Mouse (Mus musculus): ENCODE measurements around the gene A4galt. TPM values are rescaled to one million over a fixed set of nuclear protein-coding genes. Genes with fewer than 3 reads are reported as not detected.

Gene A4galt
- 20.4 and 27.2 TPM in 2 replicates for polyA plus RNA-seq (2012; rRNA removed)

DNA sequence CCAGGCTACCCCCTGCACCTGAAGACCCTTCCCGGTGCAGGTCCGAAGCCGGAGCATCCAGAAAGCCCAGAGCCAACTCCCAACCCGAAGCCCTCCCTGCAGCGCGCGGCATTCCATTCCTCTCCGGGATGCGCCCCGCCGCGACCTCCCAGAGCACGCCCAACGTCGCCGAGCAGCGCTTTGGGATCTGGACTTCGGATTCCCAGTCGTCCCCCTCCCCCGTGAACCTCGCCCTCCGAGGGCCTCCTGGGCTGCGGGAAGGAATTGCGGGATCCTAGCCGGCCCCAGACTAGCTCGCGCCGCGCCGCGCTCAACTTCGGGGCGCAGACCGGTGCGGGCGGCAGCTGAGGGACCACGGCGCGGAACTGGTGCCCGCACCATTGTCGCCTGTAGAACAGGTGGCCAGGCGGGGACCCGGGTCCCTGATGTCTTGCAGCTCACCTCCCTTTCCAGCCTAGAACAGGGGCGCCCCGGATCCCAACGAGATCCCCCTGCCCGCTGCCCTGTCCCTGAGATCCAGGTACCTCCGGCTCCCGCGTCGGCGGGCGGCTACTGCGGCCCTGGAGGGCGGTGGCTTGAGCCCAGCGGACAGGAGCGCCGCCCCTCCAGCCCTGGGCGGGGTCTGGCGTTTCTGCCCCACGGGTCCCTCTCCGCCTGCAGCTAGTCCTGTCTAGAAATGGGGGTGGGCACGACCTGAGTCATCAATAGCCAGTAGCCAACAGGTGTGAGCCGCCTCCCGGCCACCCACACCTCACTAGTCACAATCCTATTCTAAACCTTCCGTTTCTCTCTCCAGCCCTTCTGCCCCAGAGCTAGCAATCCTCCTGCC lies at the start of gene A4galt:
Gene A4galt, minus strand, starts transcription at position 599 of the 829 bp plus-strand sequence.
- Histone ChIP-seq H3K4me3 (ENCODE audit: extremely low read depth, insufficient read depth, insufficient read length) (peak within 1 kb of the TSS; percentile 29), H3K27ac (ENCODE audit: insufficient read depth, low read length) (peak within 1 kb of the TSS; percentile 79), H3K36me3 (ENCODE audit: control insufficient read depth, insufficient read depth, low read length) (no peaks in the 10 kb centered on the region), H3K27me3 (ENCODE audit: control insufficient read depth, insufficient read depth, low read length) (peaks cover 6% of the 10 kb centered on the region), H3K4me1 (ENCODE audit: control insufficient read depth, insufficient read depth, insufficient read length) (peaks cover 2% of the 10 kb centered on the region; the same call in 1 of the 2 replicates)
- 7% methylated on average over 66 of the region's 66 CpGs for WGBS
- DNase-seq (ENCODE audit: low read depth in 1 of 2, low spot score in 2 of 2) = no peak
- TF ChIP-seq CTCF (IDR thresholded peaks at IDR 0.05; ENCODE audit: extremely low read depth, insufficient read depth, insufficient read length, insufficient replicate concordance) = no peak
- peak; percentile 10; the same call in 1 of the 2 replicates for TF ChIP-seq POLR2A (IDR thresholded peaks at IDR 0.05; ENCODE audit: low read depth, low read length)

DNA sequence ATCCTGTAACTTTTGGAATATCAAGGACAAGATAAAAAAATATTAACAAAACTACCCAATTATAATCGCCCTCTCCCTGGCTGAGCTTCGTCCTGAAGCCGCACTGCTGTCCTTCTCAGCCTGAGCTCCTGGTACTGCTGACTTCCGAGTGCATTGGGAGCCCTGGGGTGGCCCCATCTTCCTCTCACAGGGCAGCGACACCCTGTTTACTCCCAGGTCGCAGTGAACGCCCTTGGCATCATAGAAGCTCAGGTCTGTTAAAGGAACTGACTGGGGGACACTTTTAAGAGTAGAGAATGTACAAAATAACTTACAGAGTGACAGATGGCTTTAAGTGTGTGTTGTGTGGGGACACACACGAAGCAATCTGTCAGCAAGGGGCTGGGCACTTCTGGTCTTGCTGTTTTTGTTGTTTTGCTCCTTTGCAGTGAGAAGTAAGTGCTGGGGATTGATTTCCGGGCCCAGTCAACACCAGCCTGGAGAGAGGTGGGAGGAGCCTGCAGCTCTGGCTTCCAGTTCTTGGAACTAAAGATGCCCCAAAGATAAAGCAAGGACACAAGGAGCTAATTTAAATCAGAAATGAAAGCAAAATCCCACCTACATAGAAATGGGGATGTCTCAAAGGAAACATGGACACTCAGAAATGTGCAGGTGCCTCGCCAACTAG lies 48.5 kb upstream of the A4galt start:
- Histone ChIP-seq H3K27ac (ENCODE audit: insufficient read depth, low read length) (peak overlapping the region; percentile 39; the same call in 1 of the 2 replicates), H3K4me3 (ENCODE audit: extremely low read depth, insufficient read depth, insufficient read length) (no peak overlapping the region), H3K4me1 (ENCODE audit: control insufficient read depth, insufficient read depth, insufficient read length) (no peaks in the 10 kb centered on the region; the same call in 1 of the 2 replicates), H3K27me3 (ENCODE audit: control insufficient read depth, insufficient read depth, low read length) (no peaks in the 10 kb centered on the region), H3K36me3 (ENCODE audit: control insufficient read depth, insufficient read depth, low read length) (no peaks in the 10 kb centered on the region)
- no peak for DNase-seq (ENCODE audit: low read depth in 1 of 2, low spot score in 2 of 2)
- WGBS = 82% methylated on average over 10 of the region's 10 CpGs
- TF ChIP-seq CTCF (IDR thresholded peaks at IDR 0.05; ENCODE audit: extremely low read depth, insufficient read depth, insufficient read length, insufficient replicate concordance) = no peak
- no peak for TF ChIP-seq POLR2A (IDR thresholded peaks at IDR 0.05; ENCODE audit: low read depth, low read length)

DNA sequence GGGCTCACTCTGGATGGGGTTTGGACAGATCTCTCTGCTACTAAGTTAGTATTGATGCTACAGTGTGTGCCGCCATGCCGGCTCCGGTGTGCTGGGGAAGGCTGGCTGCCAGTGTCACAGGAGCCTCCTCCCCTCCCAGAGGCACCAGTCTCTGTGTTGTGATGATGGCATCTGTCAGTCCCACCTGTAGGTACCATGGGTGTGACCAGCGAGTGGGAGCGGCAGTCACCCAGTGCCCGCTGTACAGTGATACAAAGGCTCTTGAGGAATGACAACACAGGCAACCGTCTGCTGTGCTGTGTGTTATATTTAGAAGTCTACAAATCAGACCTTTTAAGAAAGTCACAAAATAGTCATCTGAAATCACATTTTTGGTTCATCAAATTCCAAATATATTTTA lies 47.9 kb upstream of the A4galt start:
- Histone ChIP-seq H3K27me3 (ENCODE audit: control insufficient read depth, insufficient read depth, low read length) (no peaks in the 10 kb centered on the region), H3K27ac (ENCODE audit: insufficient read depth, low read length) (no peak overlapping the region), H3K36me3 (ENCODE audit: control insufficient read depth, insufficient read depth, low read length) (no peaks in the 10 kb centered on the region), H3K4me1 (ENCODE audit: control insufficient read depth, insufficient read depth, insufficient read length) (peaks cover 3% of the 10 kb centered on the region; the same call in 1 of the 2 replicates), H3K4me3 (ENCODE audit: extremely low read depth, insufficient read depth, insufficient read length) (no peak overlapping the region)
- WGBS = 96% methylated on average over 7 of the region's 7 CpGs
- DNase-seq (ENCODE audit: low read depth in 1 of 2, low spot score in 2 of 2) = no peak
- no peak for TF ChIP-seq POLR2A (IDR thresholded peaks at IDR 0.05; ENCODE audit: low read depth, low read length)
- no peak for TF ChIP-seq CTCF (IDR thresholded peaks at IDR 0.05; ENCODE audit: extremely low read depth, insufficient read depth, insufficient read length, insufficient replicate concordance)

DNA sequence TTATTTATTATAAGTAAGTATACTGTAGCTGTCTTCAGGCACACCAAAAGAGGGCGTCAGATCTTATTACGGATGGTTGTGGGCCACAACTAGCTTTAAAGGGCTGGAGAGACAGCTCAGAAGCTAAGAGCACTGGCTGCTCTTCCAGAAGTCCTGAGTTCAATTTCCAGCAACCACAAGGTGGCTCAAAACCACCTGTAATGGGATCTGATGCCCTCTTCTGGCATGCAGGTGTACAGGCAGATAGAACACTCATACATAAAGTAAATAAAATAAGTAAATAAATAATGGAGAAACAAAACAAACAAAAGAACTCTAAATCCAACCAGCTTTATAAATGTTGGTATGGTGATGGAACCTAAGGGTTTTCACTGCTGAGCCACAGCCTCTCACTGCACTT lies 47.2 kb upstream of the A4galt start:
- H3K4me3 ChIP-seq (ENCODE audit: extremely low read depth, insufficient read depth, insufficient read length) = no peak overlapping the region
- no peaks in the 10 kb centered on the region for H3K36me3 ChIP-seq (ENCODE audit: control insufficient read depth, insufficient read depth, low read length)
- peaks cover 3% of the 10 kb centered on the region; the same call in 1 of the 2 replicates for H3K4me1 ChIP-seq (ENCODE audit: control insufficient read depth, insufficient read depth, insufficient read length)
- no peaks in the 10 kb centered on the region for H3K27me3 ChIP-seq (ENCODE audit: control insufficient read depth, insufficient read depth, low read length)
- WGBS = 95% methylated on average over 2 of the region's 2 CpGs
- no peak for DNase-seq (ENCODE audit: low read depth in 1 of 2, low spot score in 2 of 2)
- TF ChIP-seq CTCF (IDR thresholded peaks at IDR 0.05; ENCODE audit: extremely low read depth, insufficient read depth, insufficient read length, insufficient replicate concordance) = no peak
- TF ChIP-seq POLR2A (IDR thresholded peaks at IDR 0.05; ENCODE audit: low read depth, low read length) = no peak
- no peak overlapping the region for H3K27ac ChIP-seq (ENCODE audit: insufficient read depth, low read length)

DNA sequence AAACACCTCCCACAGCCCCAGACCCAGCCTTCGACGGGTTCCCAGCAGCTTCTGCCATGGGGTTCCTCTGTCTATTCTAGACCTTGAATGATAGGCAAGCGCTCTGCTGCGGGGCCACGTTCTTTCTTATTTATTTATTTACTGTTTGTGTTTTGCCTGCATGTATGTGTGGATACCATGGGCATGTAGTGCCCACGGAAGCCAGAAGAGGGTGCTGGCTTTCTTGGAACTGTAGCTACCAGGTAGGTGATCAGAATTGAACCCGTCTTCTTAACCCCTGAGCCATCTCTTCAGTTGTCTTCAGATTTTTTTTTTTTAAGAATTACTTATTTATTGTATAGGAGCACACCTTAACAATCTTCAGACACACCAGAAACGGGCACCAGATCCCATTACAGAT lies 46.7 kb upstream of the A4galt start:
- Histone ChIP-seq H3K36me3 (ENCODE audit: control insufficient read depth, insufficient read depth, low read length) (no peaks in the 10 kb centered on the region), H3K4me1 (ENCODE audit: control insufficient read depth, insufficient read depth, insufficient read length) (peaks cover 3% of the 10 kb centered on the region; the same call in 1 of the 2 replicates), H3K27ac (ENCODE audit: insufficient read depth, low read length) (no peak overlapping the region), H3K4me3 (ENCODE audit: extremely low read depth, insufficient read depth, insufficient read length) (no peak overlapping the region), H3K27me3 (ENCODE audit: control insufficient read depth, insufficient read depth, low read length) (no peaks in the 10 kb centered on the region)
- TF ChIP-seq CTCF (IDR thresholded peaks at IDR 0.05; ENCODE audit: extremely low read depth, insufficient read depth, insufficient read length, insufficient replicate concordance) (no peak; the same call in 1 of the 2 replicates), POLR2A (IDR thresholded peaks at IDR 0.05; ENCODE audit: low read depth, low read length) (no peak)
- WGBS = 90% methylated on average over 8 of the region's 8 CpGs
- DNase-seq (ENCODE audit: low read depth in 1 of 2, low spot score in 2 of 2) = no peak

DNA sequence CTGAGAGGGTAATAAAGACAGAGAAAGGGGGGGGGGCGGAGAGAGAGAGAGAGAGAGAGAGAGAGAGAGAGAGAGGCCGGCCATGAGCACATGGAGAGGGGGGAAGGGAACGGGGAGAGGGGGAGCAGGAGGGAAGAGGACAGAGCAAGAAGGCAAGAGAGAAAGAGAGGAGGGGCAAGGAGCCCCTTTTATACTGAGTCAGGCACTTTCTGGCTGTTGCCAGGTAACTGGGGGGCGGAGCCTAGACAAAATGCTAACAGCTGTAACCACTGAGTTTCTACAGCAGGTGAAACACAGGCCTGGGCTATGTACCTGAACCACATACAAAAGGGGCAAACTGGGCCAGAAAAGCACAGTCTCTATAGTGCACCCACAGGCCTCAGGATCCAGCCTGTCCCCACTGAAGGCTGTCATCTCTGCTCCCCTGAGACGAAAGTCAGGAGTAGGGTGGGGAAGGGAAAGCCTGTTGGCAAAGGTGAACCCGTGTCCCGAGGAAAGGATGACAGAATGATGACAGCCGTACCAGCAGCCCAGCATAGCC lies 45.3 kb upstream of the A4galt start:
- TF ChIP-seq CTCF (IDR thresholded peaks at IDR 0.05; ENCODE audit: extremely low read depth, insufficient read depth, insufficient read length, insufficient replicate concordance) (no peak), POLR2A (IDR thresholded peaks at IDR 0.05; ENCODE audit: low read depth, low read length) (no peak)
- no peak overlapping the region for H3K4me3 ChIP-seq (ENCODE audit: extremely low read depth, insufficient read depth, insufficient read length)
- no peak overlapping the region for H3K27ac ChIP-seq (ENCODE audit: insufficient read depth, low read length)
- H3K27me3 ChIP-seq (ENCODE audit: control insufficient read depth, insufficient read depth, low read length) = no peaks in the 10 kb centered on the region
- WGBS = 87% methylated on average over 7 of the region's 8 CpGs
- no peaks in the 10 kb centered on the region for H3K36me3 ChIP-seq (ENCODE audit: control insufficient read depth, insufficient read depth, low read length)
- no peak for DNase-seq (ENCODE audit: low read depth in 1 of 2, low spot score in 2 of 2)
- H3K4me1 ChIP-seq (ENCODE audit: control insufficient read depth, insufficient read depth, insufficient read length) = peaks cover 3% of the 10 kb centered on the region; the same call in 1 of the 2 replicates
